Mouse (Mus musculus) T-helper 1 cell (primary cell): ENCODE data around the gene Lrrc71.

Source experiments
- in situ Hi-C: fragments of 300-600 bp; cut with MboI, MseI; formaldehyde crosslinking; loops from one replicate; pipeline ENCODE4 v1.15.1; 2025; ENCODE audit warnings: high pct_unique_total_duplicates

The Lrrc71 gene

GRCm38 (mm10) chr3:87763683-87764289 is 15.4 kb upstream of the Lrrc71 start:
- in situ Hi-C loops = no loop called here

- in situ Hi-C loops = no loop called here
These were observed 14.8 kb upstream of the Lrrc71 start for GRCm38 (mm10) chr3:87763202-87763601.

GRCm38 (mm10) chr3:87761408-87762375 is 13.3 kb upstream of the Lrrc71 start:
- in situ Hi-C loops = no loop called here

GRCm38 (mm10) chr3:87758641-87759040 is 10.2 kb upstream of the Lrrc71 start:
- in situ Hi-C loops = no loop called here

GRCm38 (mm10) chr3:87756488-87756887 is 8.1 kb upstream of the Lrrc71 start:
- in situ Hi-C loops = no loop called here

GRCm38 (mm10) chr3:87755964-87756363 is 7.5 kb upstream of the Lrrc71 start:
- in situ Hi-C loops = no loop called here

- in situ Hi-C loops = no loop called here
These were observed 5.4 kb upstream of the Lrrc71 start for GRCm38 (mm10) chr3:87753829-87754228.

GRCm38 (mm10) chr3:87752567-87752966 is 4.1 kb upstream of the Lrrc71 start:
- in situ Hi-C loops = no loop called here

- in situ Hi-C loops = no loop called here
These were observed 1.6 kb upstream of the Lrrc71 start for GRCm38 (mm10) chr3:87749977-87750376.

GRCm38 (mm10) chr3:87749036-87749435 is 611 bp upstream of the Lrrc71 start:
- in situ Hi-C loops = no loop called here

- in situ Hi-C loops = no loop called here
These were observed 3.3 kb downstream of the Lrrc71 start for GRCm38 (mm10) chr3:87745036-87745659.

- in situ Hi-C loops = no loop called here
These were observed 4.5 kb downstream of the Lrrc71 start for GRCm38 (mm10) chr3:87743927-87744326.

GRCm38 (mm10) chr3:87742735-87743134 is 5.7 kb downstream of the Lrrc71 start:
- in situ Hi-C loops = no loop called here

- in situ Hi-C loops = no loop called here
These were observed 6.4 kb downstream of the Lrrc71 start for GRCm38 (mm10) chr3:87742013-87742412.

GRCm38 (mm10) chr3:87738906-87739305 is 9.5 kb downstream of the Lrrc71 start:
- in situ Hi-C loops = no loop called here

- in situ Hi-C loops = no loop called here
These were observed 13.1 kb downstream of the Lrrc71 start for GRCm38 (mm10) chr3:87735335-87735734.

- in situ Hi-C loops = no loop called here
These were observed 14.3 kb downstream of the Lrrc71 start for GRCm38 (mm10) chr3:87733984-87734761.

- in situ Hi-C loops = no loop called here
These were observed 15.3 kb downstream of the Lrrc71 start for GRCm38 (mm10) chr3:87733098-87733497.

- in situ Hi-C loops = no loop called here
These were observed 19.7 kb downstream of the Lrrc71 start for GRCm38 (mm10) chr3:87728696-87729095.

- in situ Hi-C loops = no loop called here
These were observed 22.2 kb downstream of the Lrrc71 start for GRCm38 (mm10) chr3:87726191-87726590.

- in situ Hi-C loops = no loop called here
These were observed 22.8 kb downstream of the Lrrc71 start for GRCm38 (mm10) chr3:87725396-87726160.
